Mouse (Mus musculus) heart, postnatal 14 days (tissue): ENCODE data around the gene Arnt2. TPM values are rescaled to one million over a fixed set of nuclear protein-coding genes. Genes with fewer than 3 reads are reported as not detected.

Experiments used
- DNase-seq, 2 experiments: peaks; one replicate each; pipeline ENCODE4 v3.0.0; 2021 to 2022
- intact Hi-C: fragments of 180-260 bp; cut with DNase I; formaldehyde crosslinking; loops from one replicate; pipeline ENCODE4 v1.15.1; 2025
- long read RNA-seq, 2 experiments: library from polyadenylated mRNA; stranded (forward); transcript quantifications; one replicate each; pipeline ENCODE4 v2.0.0; 2021
- total RNA-seq, 2 experiments: library from RNA; stranded (reverse); gene quantifications; 2 replicates each; pipeline ENCODE4 v1.2.3; 2021

The Arnt2 gene
- under 1 TPM; 0.41 to 0.63 TPM for total RNA-seq
- long read RNA-seq, experiment 1, partial matches to known transcripts: 1 of 1 reads
- long read RNA-seq, experiment 1, other reads (novel, unspliced or antisense): 0 of 1 reads
- long read RNA-seq, experiment 2: 0 reads

DNA sequence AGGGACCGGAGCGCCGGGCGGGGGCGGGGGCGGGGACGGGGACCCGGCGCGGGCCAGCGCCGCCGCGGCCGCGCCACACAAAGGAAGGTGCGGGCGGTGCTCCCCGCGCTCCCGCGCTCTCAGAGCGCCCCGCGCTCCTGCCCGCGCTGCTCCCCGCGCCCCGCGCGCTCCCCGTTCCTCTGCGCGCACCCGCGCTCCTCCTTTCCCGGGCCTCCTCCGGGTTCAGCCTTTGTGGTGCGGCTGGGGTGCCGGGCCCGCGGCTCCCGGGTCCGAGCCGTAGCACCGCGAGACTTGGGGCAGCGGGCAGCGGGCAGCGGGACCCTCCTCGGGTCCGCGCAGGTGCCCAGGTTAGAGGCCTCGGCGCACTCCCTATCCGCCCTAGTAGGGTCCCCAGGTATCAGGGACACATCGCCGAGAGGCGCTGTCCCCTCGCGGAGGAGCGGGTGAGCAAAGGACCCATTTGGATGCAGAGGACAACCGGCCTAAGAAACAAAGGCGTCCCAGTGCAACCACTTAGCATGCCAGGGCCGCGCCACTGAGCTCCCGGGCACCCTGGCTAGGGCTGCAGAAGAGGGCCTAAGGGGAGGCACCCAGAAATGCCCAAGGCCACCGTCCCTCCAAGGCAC, at the start of gene Arnt2:
Gene Arnt2 (minus strand): TSS at position 281 of the 626 bp plus-strand sequence.
- peak; percentile 1 to 12 for DNase-seq
- intact Hi-C loops: no loop called here

GRCm38 (mm10) chr7:84451681-84452080, 41.7 kb upstream of the Arnt2 start:
- DNase-seq: no peak
- intact Hi-C loops: no loop called here

- no peak for DNase-seq
- intact Hi-C loops: no loop called here
Observed at GRCm38 (mm10) chr7:84449066-84449465, 39.1 kb upstream of the Arnt2 start.

- no peak for DNase-seq
- intact Hi-C loops: no loop called here
Observed at GRCm38 (mm10) chr7:84448512-84448911, 38.5 kb upstream of the Arnt2 start.

- DNase-seq: no peak
- intact Hi-C loops: no loop called here
Observed at GRCm38 (mm10) chr7:84447740-84448435, 37.9 kb upstream of the Arnt2 start.

GRCm38 (mm10) chr7:84447060-84447459, 37.1 kb upstream of the Arnt2 start:
- DNase-seq: peak; percentile 8 to 26
- intact Hi-C loops: no loop called here

DNA sequence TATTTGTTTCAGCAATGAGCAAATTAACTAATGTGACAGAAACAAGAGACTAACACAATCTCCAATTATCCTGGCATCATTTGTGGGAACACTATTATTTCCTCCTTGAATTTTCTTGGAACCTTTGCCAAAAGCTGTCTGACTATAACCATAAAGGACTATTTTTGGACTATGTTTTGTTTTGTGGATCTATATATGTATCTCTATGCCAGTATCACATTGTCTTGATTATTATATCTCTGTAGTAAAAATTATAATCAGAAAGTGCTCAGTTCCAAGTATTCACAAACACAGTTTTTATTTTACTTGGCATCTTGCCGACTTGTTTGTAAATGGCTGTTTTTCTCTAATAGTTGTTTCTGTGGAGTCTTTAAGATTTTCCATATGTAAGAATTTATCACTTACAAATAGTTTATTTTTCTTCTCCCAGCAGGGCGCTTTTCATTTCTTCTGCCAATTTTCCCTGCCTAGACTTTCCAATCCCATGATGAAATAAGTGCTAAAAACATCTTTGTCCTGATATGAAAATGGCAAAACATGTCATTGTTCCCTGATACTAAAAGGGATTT, 32.5 kb upstream of the Arnt2 start:
- intact Hi-C loops: no loop called here
- no peak for DNase-seq

- DNase-seq: no peak
- intact Hi-C loops: no loop called here
Observed at GRCm38 (mm10) chr7:84439606-84440005, 29.6 kb upstream of the Arnt2 start.

- DNase-seq: no peak
- intact Hi-C loops: no loop called here
Observed at GRCm38 (mm10) chr7:84434901-84435300, 24.9 kb upstream of the Arnt2 start.

- intact Hi-C loops: no loop called here
- DNase-seq: no peak
Observed at GRCm38 (mm10) chr7:84432151-84432550, 22.2 kb upstream of the Arnt2 start.

DNA sequence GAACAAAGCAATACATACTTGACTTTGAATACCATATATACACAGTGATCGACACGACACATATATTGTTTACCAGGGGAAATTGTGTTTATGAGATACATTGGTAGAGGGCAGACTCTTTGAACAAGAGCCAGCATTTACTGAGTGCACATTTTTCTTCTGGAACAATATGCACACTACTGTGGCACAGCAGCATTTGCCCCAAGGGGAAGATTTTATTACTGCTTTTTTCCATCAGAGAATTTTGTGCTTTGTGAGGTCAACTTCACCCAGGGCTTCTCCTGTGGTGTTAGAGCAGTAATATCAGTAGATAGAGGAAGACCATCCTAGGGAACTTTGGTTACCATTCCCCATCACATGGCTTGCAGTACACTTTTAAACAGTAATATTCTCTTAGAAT, 17.2 kb upstream of the Arnt2 start:
- intact Hi-C loops: no loop called here
- no peak for DNase-seq

DNA sequence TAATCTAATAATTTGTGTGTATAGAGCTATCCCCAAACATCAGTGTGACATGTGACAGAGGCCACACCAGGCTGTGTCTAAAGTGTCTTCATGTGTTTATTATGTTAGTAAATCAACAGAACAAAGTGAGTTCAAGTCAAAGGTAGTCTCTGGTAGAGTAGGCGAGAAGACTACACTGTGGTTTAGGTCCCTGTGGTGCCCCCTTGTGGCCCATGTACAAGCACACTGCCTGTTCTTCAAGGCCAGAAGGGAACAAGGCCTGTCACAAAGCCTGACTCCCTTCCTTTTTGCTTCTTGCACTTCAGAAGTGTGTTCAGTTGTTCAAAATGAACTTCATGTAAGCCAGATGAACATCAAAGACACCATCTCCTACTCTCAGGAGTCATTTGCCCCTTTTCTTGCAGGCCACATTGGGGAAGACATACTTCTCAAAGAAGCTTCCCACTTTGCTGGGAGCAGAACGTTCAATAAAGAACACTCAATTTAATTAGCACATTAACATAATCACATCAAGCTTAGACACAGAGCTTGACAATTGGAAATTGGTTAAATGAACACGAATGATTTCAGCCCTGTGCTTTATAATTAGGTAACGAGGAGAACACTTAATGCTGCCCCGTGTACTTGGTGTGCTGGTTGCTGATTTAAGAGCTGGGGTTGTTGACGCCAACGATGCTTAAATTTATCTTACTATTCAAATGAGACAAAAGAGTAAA, 14.9 kb upstream of the Arnt2 start:
- intact Hi-C loops: no loop called here
- no peak for DNase-seq

GRCm38 (mm10) chr7:84421753-84422152, 11.8 kb upstream of the Arnt2 start:
- intact Hi-C loops: no loop called here
- no peak for DNase-seq

DNA sequence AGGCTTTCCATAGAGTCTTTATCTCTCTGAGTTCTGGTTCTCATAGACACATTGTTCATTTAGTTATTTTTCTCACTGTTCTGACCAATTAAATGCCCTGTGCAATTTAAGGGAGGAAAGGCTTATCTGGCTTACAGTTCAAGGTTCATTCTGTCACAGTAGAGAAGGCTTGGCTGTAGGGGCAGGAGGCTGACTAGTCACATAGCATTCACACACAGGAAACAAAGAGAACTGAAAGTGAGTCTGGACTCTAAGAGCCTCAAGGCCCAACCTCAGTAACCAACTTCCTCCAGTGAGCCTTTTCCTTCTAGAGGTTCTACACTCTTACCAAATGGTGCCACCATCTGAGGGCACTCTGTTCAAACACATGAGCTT, 11.3 kb upstream of the Arnt2 start:
- intact Hi-C loops: no loop called here
- no peak for DNase-seq

DNA sequence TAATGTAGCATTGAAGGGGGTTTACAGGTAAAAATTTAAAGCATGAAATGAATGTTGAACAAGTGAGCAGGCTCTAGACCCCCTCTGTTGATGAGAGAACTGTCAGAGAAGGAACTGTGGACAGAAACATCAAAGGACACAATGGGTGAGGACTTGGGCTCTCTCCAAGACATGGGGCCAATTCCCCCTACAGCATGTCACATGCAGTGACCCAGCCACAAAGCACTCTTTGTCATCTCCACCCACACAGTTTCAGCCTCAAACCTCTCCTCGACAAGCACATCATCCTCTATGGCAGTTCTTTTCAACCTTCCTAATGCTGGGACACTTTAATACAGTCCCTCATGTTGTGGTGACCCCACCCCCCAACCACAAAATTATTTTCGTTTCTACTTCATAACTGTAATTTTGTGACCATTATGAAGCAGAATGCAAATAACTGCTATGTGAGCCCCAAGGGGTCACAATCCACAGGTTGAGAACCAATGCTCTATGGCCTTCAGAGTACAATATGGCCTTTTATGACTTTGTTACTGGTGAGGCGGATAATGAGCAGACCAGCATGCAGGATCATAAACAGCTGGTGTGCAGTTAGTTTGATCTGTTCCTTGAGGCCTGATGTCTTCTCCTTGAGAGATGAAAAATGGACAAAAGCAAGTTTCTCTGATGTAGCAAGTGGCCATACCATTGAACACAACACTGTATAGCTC, 10.8 kb upstream of the Arnt2 start:
- DNase-seq: no peak
- intact Hi-C loops: no loop called here

DNA sequence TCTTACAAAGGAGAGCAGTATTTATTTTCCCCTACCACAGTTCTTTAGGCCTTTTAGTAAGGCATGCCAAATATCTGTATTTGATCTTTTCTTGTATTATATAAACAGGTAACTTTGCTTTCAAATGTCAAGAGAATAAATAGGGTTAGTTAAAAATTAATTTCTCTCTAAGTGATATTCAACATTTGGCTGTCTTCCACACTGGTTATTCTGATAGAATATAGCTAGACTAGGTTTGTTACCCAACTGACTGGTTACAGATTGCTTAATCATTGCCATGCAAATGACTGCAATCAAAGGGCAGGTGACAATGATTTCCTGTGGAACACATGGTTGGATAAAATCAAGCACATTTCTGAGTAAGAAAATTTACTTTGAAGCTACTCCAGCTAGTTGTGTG, 7.5 kb upstream of the Arnt2 start:
- intact Hi-C loops: no loop called here

DNA sequence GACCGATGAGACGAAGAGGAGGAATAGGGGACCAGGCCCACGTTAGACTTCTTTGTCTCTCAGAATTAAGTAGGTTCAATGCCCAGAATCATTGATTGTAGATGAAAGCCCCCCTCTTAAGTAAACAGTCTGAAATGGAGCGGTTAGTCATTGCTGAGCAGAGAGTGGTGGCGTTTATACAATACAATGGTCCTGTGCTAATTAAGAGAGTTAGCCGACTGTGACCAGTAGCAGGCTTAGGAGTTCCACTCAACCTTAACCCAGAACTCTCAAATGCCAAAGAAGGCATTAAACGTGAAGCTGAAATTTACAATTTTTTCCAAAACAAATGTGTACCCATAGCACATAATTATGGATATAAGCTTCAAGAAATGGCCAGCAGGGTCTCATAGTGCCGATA, 2.6 kb upstream of the Arnt2 start:
- intact Hi-C loops: no loop called here
- no peak for DNase-seq

More for the DNA sequence above, 7.5 kb upstream of the Arnt2 start:
- no peak for DNase-seq

DNA sequence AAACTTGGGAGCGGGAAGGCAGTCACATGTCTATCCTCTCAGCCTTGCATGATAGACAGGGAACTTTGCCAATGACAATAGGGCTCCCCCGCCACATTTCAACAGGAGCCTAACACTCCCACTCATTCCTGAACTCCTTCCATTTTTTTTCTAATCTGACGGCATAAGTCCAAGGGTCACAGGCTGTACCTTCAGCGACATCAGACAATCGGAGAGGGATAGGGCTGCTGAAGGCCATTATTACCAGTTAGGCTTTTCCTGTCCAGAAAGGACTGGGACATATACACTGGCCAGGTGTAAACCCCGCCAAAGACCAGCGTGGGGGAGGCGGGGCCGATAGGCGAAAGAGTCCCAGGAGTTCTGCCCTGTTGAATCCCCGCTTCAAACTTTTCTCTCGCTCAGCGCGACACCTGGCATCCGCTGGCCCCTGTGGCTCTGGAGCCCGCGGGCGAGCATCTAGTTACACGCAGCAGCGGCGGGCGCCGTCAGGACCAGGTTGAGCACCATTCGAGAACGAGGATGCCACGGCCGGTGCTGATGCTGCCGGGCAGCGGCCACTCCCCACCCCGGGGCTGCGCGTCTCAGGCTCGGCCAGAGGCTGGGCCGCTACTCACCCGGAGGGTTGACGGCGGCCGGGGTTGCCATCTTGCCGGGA, 608 bp downstream of the Arnt2 start:
- DNase-seq: peak in 1 of 2 experiments; percentile 4
- intact Hi-C loops: no loop called here

DNA sequence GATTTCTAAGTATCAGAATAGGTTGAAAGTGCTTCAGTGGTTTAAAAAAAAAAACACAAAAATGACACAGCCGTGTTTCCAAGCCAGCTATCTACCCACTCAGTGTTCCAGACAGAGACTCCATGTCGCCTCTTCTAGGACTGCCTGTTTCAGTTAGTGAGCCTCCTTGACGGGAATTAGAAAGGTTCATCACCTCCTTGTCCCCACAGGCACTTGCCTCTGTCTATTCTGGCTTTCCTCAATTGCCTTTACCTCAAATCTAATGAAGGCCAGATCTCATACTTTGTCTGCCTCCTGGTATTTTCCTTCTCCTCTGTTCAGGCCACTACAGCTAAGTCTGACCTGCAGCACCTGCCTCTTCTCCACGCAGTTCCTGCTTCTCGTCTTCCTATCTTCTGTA, 1.7 kb downstream of the Arnt2 start:
- intact Hi-C loops: no loop called here
- no peak for DNase-seq

DNA sequence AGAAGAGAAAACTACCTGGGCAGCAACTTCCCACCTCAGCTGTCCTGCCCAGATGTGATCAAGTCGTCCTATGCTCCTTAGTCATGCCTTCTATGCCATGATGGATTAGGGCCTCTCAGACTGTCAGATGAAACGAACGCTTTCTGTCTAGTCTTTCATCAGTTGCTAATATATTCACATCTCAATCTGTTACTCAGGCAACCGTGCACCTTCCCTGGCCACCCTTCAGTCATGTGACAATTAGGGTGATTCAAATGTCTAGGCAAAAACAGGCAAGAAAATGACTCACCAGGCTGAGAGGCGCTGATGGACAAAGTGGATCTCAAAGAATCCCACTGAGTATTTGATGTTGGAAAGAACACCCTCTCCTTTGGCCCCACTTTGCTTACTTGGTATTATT, 6.6 kb downstream of the Arnt2 start:
- no peak for DNase-seq
- intact Hi-C loops: no loop called here
